Mouse (Mus musculus) heart, embryonic 13.5 days (tissue): ENCODE measurements around the gene Gprc5d. TPM values are rescaled to one million over a fixed set of nuclear protein-coding genes. Genes with fewer than 3 reads are reported as not detected.

ENCODE experiments used
- ATAC-seq: fragments of 200-750 bp; cut with Nextera tagmentation; 2 replicates; pipeline ENCODE4 v1.8.0; 2017; ENCODE audit warnings: moderate TSS enrichment; ENCODE audit not compliant: insufficient number of reproducible peaks, low FRiP score, low TSS enrichment; ENCODE audit errors: extremely low read depth
- H3K27ac ChIP-seq: fragments of 300-500 bp; sonication (generic); replicated peaks from 2 replicates; pipeline ENCODE4 v1.5.1; 2015; ENCODE audit warnings: moderate library complexity, mild to moderate bottlenecking, inconsistent platforms
- H3K27me3 ChIP-seq: fragments of 300-500 bp; sonication (generic); replicated peaks from 2 replicates; pipeline ENCODE4 v1.6.1; 2015; ENCODE audit warnings: mild to moderate bottlenecking, inconsistent platforms
- H3K36me3 ChIP-seq: fragments of 300-500 bp; sonication (generic); 2 replicates; pipeline ENCODE4 v1.6.1; 2015; ENCODE audit warnings: mild to moderate bottlenecking, inconsistent platforms
- H3K4me1 ChIP-seq: fragments of 300-500 bp; sonication (generic); 2 replicates; pipeline ENCODE4 v1.6.1; 2015; ENCODE audit warnings: inconsistent platforms
- H3K4me2 ChIP-seq: fragments of 300-500 bp; sonication (generic); 2 replicates; pipeline ENCODE4 v1.6.1; 2015; ENCODE audit warnings: inconsistent platforms, mild to moderate bottlenecking, moderate library complexity
- H3K4me3 ChIP-seq: fragments of 300-500 bp; sonication (generic); 2 replicates; pipeline ENCODE4 v1.5.1; 2015; ENCODE audit warnings: moderate library complexity, mild to moderate bottlenecking, inconsistent platforms
- H3K9ac ChIP-seq: fragments of 300-500 bp; sonication (generic); 2 replicates; pipeline ENCODE4 v1.6.1; 2015; ENCODE audit warnings: inconsistent platforms, mild to moderate bottlenecking, moderate library complexity
- H3K9me3 ChIP-seq: fragments of 300-500 bp; sonication (generic); 2 replicates; pipeline ENCODE4 v1.6.1; 2016; ENCODE audit warnings: inconsistent platforms
- WGBS: fragments of 180-500 bp; shearing (Covaris S2); methylation state at CpG from one replicate; pipeline ENCODE4 v1.1.7; 2015; ENCODE audit warnings: mixed read lengths; 5-methylcytosine and 5-hydroxymethylcytosine counted together
- polyA plus RNA-seq: library from polyadenylated mRNA; unstranded; fragments of >200 nt; fragmentation: Nextera tagmentation; extraction: Ambion mirVana; gene quantifications from 2 replicates; pipeline ENCODE4 v1.2.1, GENCODE M21; 2015

Gene Gprc5d
- polyA plus RNA-seq, 1 experiment from 2014 or later: not detected

DNA sequence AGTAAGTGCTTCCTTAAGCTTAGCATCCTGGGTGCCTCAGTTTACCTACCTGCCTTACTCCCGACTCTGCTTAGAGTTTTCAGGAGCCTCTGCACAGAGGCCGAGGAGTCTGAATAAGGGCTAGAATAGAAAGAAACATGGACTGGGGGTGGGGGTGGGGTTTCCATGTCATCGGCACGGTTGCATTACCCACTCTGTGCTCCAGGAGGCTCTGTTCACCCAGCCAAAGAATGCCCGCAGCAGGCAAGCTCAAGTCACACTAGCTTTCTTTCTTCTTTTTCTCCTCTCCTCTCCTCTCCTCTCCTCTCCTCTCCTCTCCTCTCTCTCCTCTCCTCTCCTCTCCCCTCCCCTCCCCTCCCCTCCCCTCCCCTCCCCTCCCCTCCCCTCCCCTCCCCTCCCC lies 32.2 kb upstream of the Gprc5d start:
- Histone ChIP-seq H3K4me3 (no peak overlapping the region), H3K9ac (no peak overlapping the region), H3K36me3 (peaks cover 32% of the 10 kb centered on the region), H3K9me3 (no peaks in the 10 kb centered on the region), H3K27me3 (0 out of 2 replicates have a peak, but pooled peaks cover 4% of the 10 kb centered on the region), H3K4me2 (no peak overlapping the region), H3K27ac (no peak overlapping the region), H3K4me1 (no peaks in the 10 kb centered on the region)
- no peak for ATAC-seq
- WGBS: 28% methylated on average over 5 of the region's 5 CpGs

DNA sequence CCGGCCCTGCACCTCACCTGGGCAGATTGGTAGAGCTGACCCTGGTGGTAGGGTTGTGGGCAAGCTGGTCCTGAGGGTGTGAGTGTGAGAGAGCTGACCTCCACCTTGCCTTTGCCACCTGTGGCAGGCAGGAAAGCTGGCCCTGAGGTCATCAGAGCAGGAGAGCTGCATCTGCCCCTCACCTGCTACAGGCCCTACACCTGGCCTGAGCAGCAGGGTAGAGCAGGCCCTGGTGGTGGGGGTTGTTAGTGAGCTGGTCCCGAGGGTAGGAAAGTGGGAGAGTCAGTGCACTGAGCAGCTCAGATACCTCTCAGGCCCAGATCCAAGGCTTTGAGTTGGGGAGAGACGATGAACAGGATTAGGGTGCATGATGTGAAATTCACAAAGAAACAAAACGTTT lies 31.6 kb upstream of the Gprc5d start:
- no peaks in the 10 kb centered on the region for H3K9me3 ChIP-seq
- 77% methylated on average over 4 of the region's 4 CpGs for WGBS
- no peak for ATAC-seq

DNA sequence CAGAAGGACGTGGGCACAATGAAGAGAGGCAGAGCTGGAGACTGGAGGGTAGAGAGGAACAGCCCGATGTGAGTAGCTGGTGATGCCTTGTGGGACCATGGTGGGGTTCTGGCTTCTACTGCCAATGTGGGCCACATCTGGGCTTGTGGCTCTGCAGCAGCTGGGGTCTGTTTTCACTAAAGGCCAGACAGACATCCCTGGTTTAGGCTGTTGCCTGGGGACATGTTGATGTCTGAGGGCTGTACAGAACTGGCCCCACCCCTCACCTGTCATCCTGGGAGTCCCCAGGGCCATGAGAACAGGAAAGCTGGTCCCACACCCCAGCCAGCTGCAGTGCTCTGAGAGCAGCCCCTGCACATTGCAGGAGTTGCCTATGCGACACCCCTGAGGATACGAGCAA lies 31.1 kb upstream of the Gprc5d start:
- no peak overlapping the region for H3K9ac ChIP-seq
- WGBS: 78% methylated on average over 4 of the region's 4 CpGs
- no peak overlapping the region for H3K4me3 ChIP-seq
- 0 out of 2 replicates have a peak, but pooled peaks cover 4% of the 10 kb centered on the region for H3K27me3 ChIP-seq
- H3K27ac ChIP-seq: no peak overlapping the region
- peaks cover 32% of the 10 kb centered on the region for H3K36me3 ChIP-seq
- no peaks in the 10 kb centered on the region for H3K9me3 ChIP-seq
- no peak overlapping the region for H3K4me2 ChIP-seq
- ATAC-seq: no peak
- no peaks in the 10 kb centered on the region for H3K4me1 ChIP-seq

More for the DNA sequence above, 31.6 kb upstream of the Gprc5d start:
- Histone ChIP-seq H3K4me1 (no peaks in the 10 kb centered on the region), H3K36me3 (peaks cover 32% of the 10 kb centered on the region), H3K9ac (no peak overlapping the region), H3K4me3 (no peak overlapping the region), H3K27ac (no peak overlapping the region), H3K4me2 (no peak overlapping the region), H3K27me3 (0 out of 2 replicates have a peak, but pooled peaks cover 4% of the 10 kb centered on the region)

DNA sequence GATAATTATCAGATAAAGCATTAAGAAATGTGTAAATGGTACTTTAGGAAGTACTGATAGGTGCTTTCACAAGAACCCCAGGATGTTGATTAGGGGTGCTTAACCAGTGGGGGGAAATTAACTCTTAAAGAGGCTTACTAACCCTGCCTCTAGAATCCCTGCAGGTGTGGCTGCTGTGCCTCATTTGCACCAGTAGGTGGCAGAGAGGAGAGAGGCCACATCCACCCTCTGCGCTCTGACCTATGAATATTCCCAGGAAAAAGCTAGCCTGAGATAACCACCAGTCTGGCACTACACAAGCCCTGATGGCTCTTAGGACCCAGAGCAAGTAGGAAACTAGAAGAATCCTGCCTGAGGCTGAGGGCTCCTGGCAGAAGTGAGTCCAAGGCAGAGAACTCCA lies 30.4 kb upstream of the Gprc5d start:
- 48% methylated on average over 1 of the region's 1 CpGs for WGBS
- no peak for ATAC-seq

DNA sequence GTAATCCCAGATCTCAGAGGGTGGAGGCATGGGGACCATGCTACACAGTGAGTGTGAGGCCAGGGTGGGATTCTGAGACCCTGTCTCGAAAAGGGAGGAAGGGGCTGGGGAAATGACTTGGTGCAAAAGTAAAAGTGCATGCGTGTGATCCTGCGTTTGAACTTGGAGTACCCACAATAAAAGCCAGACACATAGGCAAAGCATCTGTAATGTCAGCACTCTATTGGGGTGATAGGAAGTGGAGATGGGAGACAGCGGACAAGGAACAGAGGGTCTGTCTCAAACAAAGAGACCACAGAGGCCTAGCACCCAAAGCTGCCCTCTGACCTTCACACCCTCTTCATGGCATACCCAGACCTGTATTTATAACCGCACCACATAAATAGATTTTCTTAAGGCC lies 27.9 kb upstream of the Gprc5d start:
- no peaks in the 10 kb centered on the region for H3K9me3 ChIP-seq
- 78% methylated on average over 5 of the region's 5 CpGs for WGBS
- H3K27ac ChIP-seq: no peak overlapping the region
- H3K27me3 ChIP-seq: 0 out of 2 replicates have a peak, but pooled peaks cover 4% of the 10 kb centered on the region
- ATAC-seq: no peak
- 0 out of 2 replicates have a peak, but pooled peaks cover 6% of the 10 kb centered on the region for H3K36me3 ChIP-seq
- peaks cover 9% of the 10 kb centered on the region for H3K4me1 ChIP-seq
- H3K9ac ChIP-seq: no peak overlapping the region
- H3K4me2 ChIP-seq: no peak overlapping the region
- H3K4me3 ChIP-seq: no peak overlapping the region

More for the DNA sequence above, 30.4 kb upstream of the Gprc5d start:
- Histone ChIP-seq H3K27ac (no peak overlapping the region), H3K9me3 (no peaks in the 10 kb centered on the region), H3K27me3 (0 out of 2 replicates have a peak, but pooled peaks cover 4% of the 10 kb centered on the region), H3K4me1 (no peaks in the 10 kb centered on the region), H3K9ac (no peak overlapping the region), H3K4me3 (no peak overlapping the region), H3K4me2 (no peak overlapping the region), H3K36me3 (peaks cover 29% of the 10 kb centered on the region)

DNA sequence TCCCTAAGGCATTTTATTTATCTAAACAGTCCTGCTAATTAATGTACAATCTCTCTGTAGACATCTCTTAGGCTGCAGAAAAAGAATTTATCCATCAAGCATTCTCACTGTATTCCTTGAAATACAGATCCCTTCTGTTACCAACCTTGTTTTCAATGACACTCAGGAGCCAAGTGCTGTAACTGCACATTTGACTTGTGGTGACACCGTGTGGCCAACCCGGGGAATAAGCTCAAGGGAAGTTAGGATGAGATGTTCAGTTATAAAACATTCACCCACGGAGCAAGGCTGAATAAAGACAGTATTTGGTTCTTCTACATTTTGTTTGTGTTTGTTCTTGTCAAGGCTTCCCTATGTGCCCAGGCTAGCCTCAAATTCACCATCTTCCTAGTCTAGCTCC lies 26.4 kb upstream of the Gprc5d start:
- 0 out of 2 replicates have a peak, but pooled peaks cover 3% of the 10 kb centered on the region for H3K27me3 ChIP-seq
- H3K4me1 ChIP-seq: peaks cover 13% of the 10 kb centered on the region
- ATAC-seq: no peak
- WGBS: 6% methylated on average over 3 of the region's 3 CpGs
- H3K4me2 ChIP-seq: no peak overlapping the region
- no peak overlapping the region for H3K9ac ChIP-seq
- H3K9me3 ChIP-seq: no peaks in the 10 kb centered on the region
- 0 out of 2 replicates have a peak, but pooled peaks cover 6% of the 10 kb centered on the region for H3K36me3 ChIP-seq
- no peak overlapping the region for H3K27ac ChIP-seq
- H3K4me3 ChIP-seq: no peak overlapping the region

DNA sequence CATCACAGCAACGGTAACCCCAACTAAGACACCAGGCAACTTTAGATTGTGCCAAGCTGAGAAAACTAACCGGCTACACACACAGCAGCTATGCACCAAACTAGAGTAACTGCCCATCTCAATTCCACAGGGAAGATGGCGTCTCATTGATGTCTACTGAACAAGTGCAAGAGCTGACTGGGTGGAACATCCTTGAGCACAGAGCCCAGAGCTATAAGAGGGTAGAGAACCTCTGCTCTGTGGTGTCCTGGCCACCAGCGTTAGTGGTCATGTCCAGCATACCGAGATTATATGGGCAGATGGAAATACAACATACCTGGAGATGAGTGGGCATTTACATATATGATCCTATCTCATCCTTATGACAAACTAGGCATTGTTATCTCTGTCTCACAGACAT lies 25.1 kb upstream of the Gprc5d start:
- Histone ChIP-seq H3K9me3 (no peaks in the 10 kb centered on the region), H3K4me2 (no peak overlapping the region), H3K4me1 (peaks cover 19% of the 10 kb centered on the region), H3K27me3 (no peaks in the 10 kb centered on the region), H3K36me3 (0 out of 2 replicates have a peak, but pooled peaks cover 5% of the 10 kb centered on the region), H3K9ac (no peak overlapping the region), H3K4me3 (no peak overlapping the region), H3K27ac (no peak overlapping the region)
- WGBS: 91% methylated on average over 5 of the region's 5 CpGs
- no peak for ATAC-seq

DNA sequence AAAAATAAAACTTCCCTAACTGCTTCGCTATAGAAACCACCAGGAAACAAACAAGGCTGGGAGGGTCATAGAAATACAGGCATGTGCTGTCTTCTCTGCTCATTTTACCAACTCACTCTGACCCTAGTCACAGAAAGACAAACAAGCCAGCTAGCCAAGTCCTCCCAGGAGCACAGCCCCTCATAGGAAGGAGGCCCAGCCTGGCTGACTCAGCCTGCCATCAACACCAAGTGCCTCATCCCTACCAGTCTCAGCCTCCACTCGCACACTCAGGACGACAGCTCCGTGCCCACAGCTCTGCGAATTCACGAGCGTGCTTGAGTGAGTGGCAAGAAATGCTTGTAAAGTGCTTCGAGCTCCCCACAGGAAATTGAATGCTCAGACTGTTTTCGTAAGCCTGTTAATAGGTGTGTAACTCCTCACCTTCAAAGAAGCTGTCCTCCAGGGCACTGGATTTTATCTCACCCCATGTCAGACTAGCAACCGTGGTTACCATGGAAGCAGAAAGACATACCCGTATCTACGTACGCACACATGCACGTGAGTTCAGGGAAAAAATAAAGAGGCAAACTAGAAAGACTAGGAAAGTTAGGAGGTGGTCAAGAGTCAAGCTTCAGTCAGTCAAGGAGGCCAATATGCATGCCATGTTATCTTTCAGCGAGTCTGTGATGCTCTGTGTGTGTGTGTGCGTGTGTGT lies 23.5 kb upstream of the Gprc5d start:
- Histone ChIP-seq H3K4me3 (no peak overlapping the region), H3K9ac (peak overlapping the region; percentile 7; the same call in 1 of the 2 replicates), H3K36me3 (no peaks in the 10 kb centered on the region), H3K27me3 (no peaks in the 10 kb centered on the region), H3K27ac (no peak overlapping the region; the same call in 1 of the 2 replicates), H3K9me3 (no peaks in the 10 kb centered on the region), H3K4me2 (no peak overlapping the region), H3K4me1 (peaks cover 29% of the 10 kb centered on the region)
- 56% methylated on average over 16 of the region's 16 CpGs for WGBS
- ATAC-seq: no peak

DNA sequence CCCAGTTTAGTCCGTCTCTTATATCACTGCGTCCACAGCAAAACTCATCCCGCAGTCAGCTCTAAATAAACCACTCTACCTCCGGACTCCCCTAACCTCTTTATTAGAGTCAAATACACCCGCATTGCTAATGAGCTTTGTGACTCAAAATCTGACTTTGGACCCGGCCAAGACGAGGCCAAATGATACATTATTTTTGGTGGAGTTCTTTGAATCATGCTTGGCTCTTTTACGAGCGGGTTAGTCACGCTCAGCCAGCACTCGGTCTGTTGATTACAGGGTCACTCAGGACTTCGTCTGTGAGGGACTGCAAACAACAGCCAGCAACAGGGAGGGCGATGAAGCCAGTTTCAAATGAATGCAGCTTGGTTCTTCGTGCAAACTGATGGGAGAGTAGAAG lies 20.7 kb upstream of the Gprc5d start:
- no peak for ATAC-seq
- H3K36me3 ChIP-seq: no peaks in the 10 kb centered on the region
- no peaks in the 10 kb centered on the region for H3K9me3 ChIP-seq
- no peaks in the 10 kb centered on the region for H3K27me3 ChIP-seq
- no peak overlapping the region for H3K4me3 ChIP-seq
- H3K27ac ChIP-seq: no peak overlapping the region
- WGBS: 80% methylated on average over 14 of the region's 14 CpGs
- no peak overlapping the region for H3K4me2 ChIP-seq
- H3K4me1 ChIP-seq: peaks cover 36% of the 10 kb centered on the region
- H3K9ac ChIP-seq: no peak overlapping the region

DNA sequence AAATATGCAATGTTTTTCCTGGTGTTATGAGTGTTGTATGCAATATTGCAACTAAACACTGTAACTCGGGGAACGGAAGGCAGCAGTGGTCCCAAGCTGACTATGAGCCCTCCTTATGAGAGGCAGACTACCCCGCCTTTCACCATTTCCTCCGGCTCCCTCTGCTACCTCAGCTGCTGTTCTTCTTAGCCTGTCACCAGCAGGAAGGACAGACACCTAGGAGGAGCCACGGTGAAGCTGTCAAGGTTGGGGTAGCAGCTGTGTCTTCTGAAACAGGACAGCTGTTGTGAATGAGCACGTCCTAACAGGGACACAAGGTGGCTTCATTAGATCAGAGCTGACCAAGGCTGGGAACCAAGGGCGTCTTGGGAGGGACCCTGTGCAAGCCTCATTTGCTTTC lies 20.1 kb upstream of the Gprc5d start:
- Histone ChIP-seq H3K36me3 (no peaks in the 10 kb centered on the region), H3K9ac (no peak overlapping the region), H3K4me2 (no peak overlapping the region), H3K9me3 (no peaks in the 10 kb centered on the region), H3K27me3 (no peaks in the 10 kb centered on the region), H3K27ac (no peak overlapping the region), H3K4me3 (no peak overlapping the region), H3K4me1 (peaks cover 36% of the 10 kb centered on the region)
- 54% methylated on average over 7 of the region's 7 CpGs for WGBS
- ATAC-seq: no peak

DNA sequence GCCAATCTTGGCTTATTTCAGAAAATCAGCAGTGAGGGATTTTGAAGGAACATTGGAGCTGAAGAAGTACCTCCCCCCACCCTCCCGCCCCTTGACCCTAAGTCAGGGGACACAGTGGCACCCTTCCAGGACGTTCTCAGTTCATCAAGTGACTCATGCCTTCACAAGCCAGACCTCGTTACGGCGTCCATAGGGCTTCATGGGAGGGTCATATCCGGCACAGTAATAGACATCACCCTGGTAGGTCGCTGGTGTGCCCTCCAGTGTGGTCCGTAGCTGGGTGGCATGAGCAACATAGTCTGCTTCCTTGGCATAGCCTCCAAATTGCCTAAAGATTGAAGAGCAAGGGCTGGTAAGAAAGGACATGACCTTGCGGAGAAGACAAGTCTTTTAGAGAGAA lies 19.7 kb upstream of the Gprc5d start:
- Histone ChIP-seq H3K4me1 (peaks cover 36% of the 10 kb centered on the region), H3K4me2 (no peak overlapping the region), H3K4me3 (no peak overlapping the region), H3K27ac (no peak overlapping the region), H3K9ac (no peak overlapping the region), H3K9me3 (no peaks in the 10 kb centered on the region), H3K36me3 (no peaks in the 10 kb centered on the region), H3K27me3 (no peaks in the 10 kb centered on the region)
- WGBS: 76% methylated on average over 9 of the region's 9 CpGs
- ATAC-seq: no peak
